Mouse (Mus musculus) lung, embryonic 16.5 days (tissue): ENCODE results near the gene Wdr34. TPM values are rescaled to one million over a fixed set of nuclear protein-coding genes. Genes with fewer than 3 reads are reported as not detected.

Source experiments
- ATAC-seq: fragments of 200-750 bp; cut with Nextera tagmentation; 2 replicates; pipeline ENCODE4 v1.8.0; 2017; ENCODE audit warnings: low read depth, mild to moderate bottlenecking, moderate library complexity
- H3K27ac ChIP-seq: fragments of 300-500 bp; sonication (generic); 2 replicates; pipeline ENCODE4 v1.5.1; 2014; ENCODE audit warnings: mild to moderate bottlenecking, control low read depth, low read length
- H3K27me3 ChIP-seq: fragments of 300-500 bp; sonication (generic); 2 replicates; pipeline ENCODE4 v1.6.1; 2014; ENCODE audit warnings: low read depth, low read length, mixed read lengths; ENCODE audit not compliant: control insufficient read depth, insufficient read depth
- H3K36me3 ChIP-seq: fragments of 300-500 bp; sonication (generic); 2 replicates; pipeline ENCODE4 v1.6.1; 2014; ENCODE audit warnings: low read length; ENCODE audit not compliant: control insufficient read depth, insufficient read depth
- H3K4me1 ChIP-seq: fragments of 300-500 bp; sonication (generic); replicated peaks from 2 replicates; pipeline ENCODE4 v1.6.1; 2014; ENCODE audit warnings: low read length, mixed read lengths; ENCODE audit not compliant: control insufficient read depth, insufficient read depth
- H3K4me2 ChIP-seq: fragments of 300-500 bp; sonication (generic); 2 replicates; pipeline ENCODE4 v1.6.1; 2014; ENCODE audit warnings: low read depth, low read length, control low read depth
- H3K4me3 ChIP-seq: fragments of 300-500 bp; sonication (generic); 2 replicates; pipeline ENCODE4 v1.5.1; 2014; ENCODE audit warnings: mild to moderate bottlenecking, low read length, control low read depth
- H3K9ac ChIP-seq: fragments of 300-500 bp; sonication (generic); 2 replicates; pipeline ENCODE4 v1.6.1; 2014; ENCODE audit warnings: low read length, control low read depth
- H3K9me3 ChIP-seq: fragments of 300-500 bp; sonication (generic); 2 replicates; pipeline ENCODE4 v1.6.1; 2016; ENCODE audit warnings: low read length; ENCODE audit not compliant: control insufficient read depth
- WGBS: fragments of 180-500 bp; shearing (Covaris S2); extraction: QIAGEN DNeasy Blood & Tissue Kit; methylation state at CpG from one replicate; pipeline ENCODE4 v1.1.7; 2014; 5-methylcytosine and 5-hydroxymethylcytosine counted together
- polyA plus RNA-seq: library from polyadenylated mRNA; unstranded; fragments of >200 nt; fragmentation: Nextera tagmentation; extraction: Ambion mirVana; gene quantifications from 2 replicates; pipeline ENCODE4 v1.2.1, GENCODE M21; 2015

Gene Wdr34
- polyA plus RNA-seq, 1 experiment from 2014 or later: 32.9 TPM

DNA sequence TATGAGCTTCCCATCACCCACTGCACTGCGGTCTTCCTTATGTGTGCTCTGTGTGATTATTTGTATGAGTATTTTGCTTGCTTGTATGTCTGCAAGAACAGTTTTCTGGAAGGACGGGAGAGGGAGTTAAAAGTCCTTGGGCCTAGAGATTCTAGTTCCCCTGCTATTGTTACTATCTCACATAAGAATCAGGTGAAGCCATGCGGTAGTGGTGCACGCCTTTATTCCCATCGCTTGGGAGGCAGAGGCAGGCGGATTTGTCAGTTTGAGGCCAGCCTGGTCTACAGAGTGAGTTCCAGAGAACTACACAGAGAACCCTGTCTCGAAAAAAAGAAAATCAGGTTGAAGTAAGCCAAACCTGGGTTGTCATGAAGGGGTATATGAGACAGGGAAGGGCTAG is 24.2 kb upstream of the Wdr34 start:
- H3K4me3 ChIP-seq: no peak overlapping the region
- peaks cover 7% of the 10 kb centered on the region for H3K4me1 ChIP-seq
- H3K36me3 ChIP-seq: peaks cover 22% of the 10 kb centered on the region
- H3K9me3 ChIP-seq: no peaks in the 10 kb centered on the region
- 79% methylated on average over 7 of the region's 7 CpGs for WGBS
- H3K9ac ChIP-seq: no peak overlapping the region
- H3K27ac ChIP-seq: no peak overlapping the region
- no peak overlapping the region for H3K4me2 ChIP-seq
- no peaks in the 10 kb centered on the region for H3K27me3 ChIP-seq
- no peak for ATAC-seq

DNA sequence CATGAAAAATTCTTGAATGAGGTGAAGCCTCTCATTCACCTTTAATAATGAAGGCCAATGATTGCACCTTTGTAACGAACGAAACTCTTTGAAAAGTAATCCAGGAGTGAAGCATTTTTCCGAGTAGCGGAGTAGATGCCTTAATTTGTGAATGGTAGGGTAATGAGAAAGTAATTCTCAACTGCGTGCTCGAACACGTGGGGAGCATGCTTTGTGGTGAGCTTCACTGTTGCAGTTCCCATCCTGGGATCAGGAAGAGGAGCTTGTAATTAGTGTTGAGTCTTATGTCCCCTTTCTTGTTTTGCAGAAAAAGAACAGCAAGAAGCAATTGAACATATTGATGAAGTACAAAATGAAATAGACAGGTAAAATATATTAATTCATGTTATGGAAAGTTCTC is 19.3 kb upstream of the Wdr34 start:
- no peaks in the 10 kb centered on the region for H3K27me3 ChIP-seq
- H3K4me2 ChIP-seq: peak overlapping the region; percentile 79
- H3K9me3 ChIP-seq: no peaks in the 10 kb centered on the region
- peak overlapping the region; percentile 99 for H3K9ac ChIP-seq
- peaks cover 31% of the 10 kb centered on the region for H3K4me1 ChIP-seq
- 14% methylated on average over 7 of the region's 7 CpGs for WGBS
- H3K27ac ChIP-seq: no peak overlapping the region
- peaks cover 22% of the 10 kb centered on the region for H3K36me3 ChIP-seq
- ATAC-seq: no peak
- peak overlapping the region; percentile 100 for H3K4me3 ChIP-seq

DNA sequence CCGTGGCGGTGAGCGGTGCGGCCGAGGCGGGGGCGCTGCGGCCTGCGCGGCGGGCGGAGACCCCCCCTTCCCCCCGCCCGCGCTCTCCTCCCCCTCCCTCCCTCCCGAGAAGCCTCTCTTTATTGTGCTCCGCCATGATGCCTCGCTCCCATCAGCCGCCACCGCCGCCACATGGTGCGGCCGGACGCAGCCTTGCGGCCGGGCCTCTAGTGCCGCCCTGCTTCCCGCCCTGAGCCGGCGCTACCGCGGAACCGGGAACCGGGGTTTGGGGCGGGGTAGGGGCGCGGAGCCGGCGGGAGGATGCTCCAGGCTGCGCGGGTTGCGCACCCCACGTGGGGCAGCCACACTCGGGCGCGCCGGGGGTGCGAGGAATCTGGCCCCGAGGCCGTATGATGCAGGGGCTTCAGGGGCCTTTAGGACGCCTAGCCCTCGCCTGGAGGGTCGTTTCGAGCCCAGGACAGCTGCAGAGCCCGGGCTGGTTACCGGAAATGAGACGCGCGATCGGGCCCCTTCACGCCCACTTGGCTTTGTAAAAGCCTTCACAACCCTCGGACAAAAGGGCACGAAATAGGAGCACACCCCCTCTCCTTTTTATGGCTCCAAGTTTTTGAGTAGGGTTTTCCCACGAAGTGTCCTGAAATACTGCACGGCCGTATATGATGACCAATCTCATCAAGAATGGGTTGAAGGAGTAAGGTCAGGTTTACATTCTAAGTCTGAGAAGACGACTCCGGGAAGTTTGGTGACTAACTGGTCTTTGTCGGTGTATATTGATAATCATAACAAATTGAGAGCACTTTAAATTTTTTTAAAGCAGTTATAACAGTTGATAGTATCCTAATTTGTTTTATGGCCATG is 18.6 kb upstream of the Wdr34 start:
- Histone ChIP-seq H3K4me2 (peak overlapping the region; percentile 79), H3K9ac (peak overlapping the region; percentile 99), H3K4me3 (peak overlapping the region; percentile 100), H3K27ac (peak overlapping the region; percentile 99), H3K27me3 (no peaks in the 10 kb centered on the region), H3K9me3 (no peaks in the 10 kb centered on the region), H3K36me3 (peaks cover 18% of the 10 kb centered on the region), H3K4me1 (peaks cover 31% of the 10 kb centered on the region)
- peak; percentile 29 for ATAC-seq
- under 1% methylated on average over 53 of the region's 69 CpGs for WGBS

DNA sequence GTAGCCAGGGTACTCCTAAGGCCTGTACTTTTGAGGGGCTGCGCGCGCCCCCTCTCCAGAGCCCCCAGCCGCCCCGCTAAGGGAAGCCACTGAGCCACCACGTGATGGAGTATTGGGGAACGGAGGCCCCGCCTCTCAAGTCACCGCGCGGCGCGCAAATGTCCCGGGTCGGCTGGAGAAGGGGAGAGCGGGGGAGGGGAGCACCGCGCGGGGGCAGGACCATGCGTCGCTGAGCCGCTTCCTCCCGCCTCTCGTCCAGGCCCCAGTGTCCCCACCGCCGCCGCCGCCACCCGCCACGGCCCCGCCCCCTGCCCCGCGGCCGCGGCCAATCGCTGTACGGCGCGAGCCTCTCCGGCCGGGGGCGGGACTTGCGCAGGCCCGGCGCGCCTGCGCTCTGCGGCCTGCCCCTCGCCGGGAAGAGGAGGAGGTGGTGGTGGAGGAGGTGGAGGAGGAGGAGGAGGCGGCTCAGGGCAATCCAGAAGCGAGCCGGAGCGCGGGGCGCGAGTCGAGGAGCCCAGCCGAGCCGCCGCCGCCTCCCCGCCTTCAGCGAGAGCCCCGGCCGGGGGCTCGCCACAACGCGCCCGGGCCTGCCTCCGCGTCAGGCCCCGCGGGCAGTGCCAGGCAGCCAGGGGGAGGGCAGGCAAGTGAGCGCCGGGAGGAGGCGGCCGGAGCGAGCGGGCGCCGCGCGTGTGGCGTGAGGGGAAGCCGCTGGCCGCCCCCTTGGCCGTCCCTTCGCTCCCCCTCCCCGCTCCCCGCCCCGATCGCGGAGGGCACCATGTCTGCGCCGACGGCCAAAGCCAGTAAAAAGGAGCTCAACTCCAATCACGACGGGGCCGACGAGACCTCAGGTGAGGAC is 17.6 kb upstream of the Wdr34 start:
- WGBS: 0% methylated on average over 37 of the region's 101 CpGs
- peak overlapping the region; percentile 67 for H3K4me2 ChIP-seq

DNA sequence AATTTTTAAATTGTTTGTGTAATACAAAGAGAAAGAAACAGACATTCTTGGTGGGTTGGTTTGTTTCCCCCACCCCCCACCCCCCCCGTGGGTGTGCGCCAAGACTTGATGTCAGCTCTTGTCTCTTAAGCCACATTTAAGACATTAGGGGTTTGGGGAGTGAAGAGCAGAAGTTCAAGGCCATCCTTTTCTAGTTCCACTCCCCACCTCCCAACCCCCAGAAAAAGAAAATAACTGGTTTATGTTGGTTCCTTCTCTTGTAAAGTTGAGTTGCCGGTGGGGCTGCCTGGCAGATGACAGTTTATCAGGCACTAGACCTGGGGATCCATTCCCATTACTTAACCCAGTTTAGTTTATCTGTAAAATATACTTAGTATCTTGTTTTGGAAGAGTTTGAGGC is 15.6 kb upstream of the Wdr34 start:
- H3K27me3 ChIP-seq: no peaks in the 10 kb centered on the region
- H3K9me3 ChIP-seq: no peaks in the 10 kb centered on the region
- H3K27ac ChIP-seq: peak overlapping the region; percentile 97
- peak overlapping the region; percentile 6; the same call in 1 of the 2 replicates for H3K9ac ChIP-seq
- H3K4me2 ChIP-seq: peak overlapping the region; percentile 79
- 32% methylated on average over 3 of the region's 3 CpGs for WGBS
- peaks cover 7% of the 10 kb centered on the region for H3K36me3 ChIP-seq
- H3K4me3 ChIP-seq: peak overlapping the region; percentile 64
- peaks cover 35% of the 10 kb centered on the region for H3K4me1 ChIP-seq
- ATAC-seq: no peak

More for the DNA sequence above, 17.6 kb upstream of the Wdr34 start:
- H3K9ac ChIP-seq: peak overlapping the region; percentile 99
- ATAC-seq: peak; percentile 94
- H3K9me3 ChIP-seq: no peaks in the 10 kb centered on the region
- no peaks in the 10 kb centered on the region for H3K27me3 ChIP-seq
- peak overlapping the region; percentile 99 for H3K27ac ChIP-seq
- peaks cover 14% of the 10 kb centered on the region for H3K36me3 ChIP-seq
- H3K4me3 ChIP-seq: peak overlapping the region; percentile 100
- H3K4me1 ChIP-seq: peaks cover 32% of the 10 kb centered on the region

DNA sequence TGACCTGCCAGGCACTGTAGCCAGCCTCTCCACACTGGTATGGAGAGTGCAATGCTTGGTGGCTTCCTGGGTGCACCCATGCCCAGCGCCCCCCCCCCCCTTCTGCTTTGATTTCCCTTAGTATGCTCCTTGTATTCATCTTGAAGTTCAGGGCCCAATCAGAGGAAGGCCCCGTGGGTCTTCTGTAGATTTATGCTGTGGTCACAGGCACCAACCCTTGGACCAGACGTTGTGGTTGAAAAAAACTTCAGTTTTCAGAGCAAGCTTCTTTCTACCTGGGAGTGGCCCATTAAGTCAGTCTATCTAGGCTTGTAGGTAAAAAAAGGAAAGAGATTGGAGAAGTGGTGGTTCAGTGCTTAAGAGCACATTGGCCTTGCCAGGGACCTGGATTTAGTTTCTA is 15.1 kb upstream of the Wdr34 start:
- H3K36me3 ChIP-seq: peaks cover 5% of the 10 kb centered on the region; the same call in 1 of the 2 replicates
- peak overlapping the region; percentile 79 for H3K4me2 ChIP-seq
- H3K4me1 ChIP-seq: peaks cover 35% of the 10 kb centered on the region
- peak overlapping the region; percentile 85 for H3K9ac ChIP-seq
- 13% methylated on average over 3 of the region's 3 CpGs for WGBS
- ATAC-seq: no peak
- H3K4me3 ChIP-seq: peak overlapping the region; percentile 64
- H3K9me3 ChIP-seq: no peaks in the 10 kb centered on the region
- H3K27me3 ChIP-seq: no peaks in the 10 kb centered on the region
- peak overlapping the region; percentile 97 for H3K27ac ChIP-seq

DNA sequence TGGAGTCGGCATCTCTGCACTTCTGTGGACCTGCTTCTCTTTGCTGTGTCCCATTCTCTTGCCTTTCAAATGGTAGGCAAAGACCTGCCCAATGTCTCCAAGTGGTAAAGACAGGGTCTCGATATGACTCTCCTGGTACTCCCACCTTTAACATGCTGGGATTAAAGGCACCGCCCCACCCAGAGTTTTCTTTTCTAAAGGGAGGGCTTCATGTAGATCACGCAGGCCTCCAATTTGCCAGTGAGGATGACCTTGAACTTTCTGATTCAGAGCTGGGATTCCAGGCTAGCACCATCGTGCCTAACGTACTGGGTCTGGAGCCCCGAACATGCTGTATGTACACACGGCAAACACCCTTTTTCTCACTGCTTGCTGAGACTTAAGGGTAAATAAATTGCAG is 14.6 kb upstream of the Wdr34 start:
- H3K27me3 ChIP-seq: no peaks in the 10 kb centered on the region
- 4% methylated on average over 8 of the region's 8 CpGs for WGBS
- H3K4me3 ChIP-seq: peak overlapping the region; percentile 64

DNA sequence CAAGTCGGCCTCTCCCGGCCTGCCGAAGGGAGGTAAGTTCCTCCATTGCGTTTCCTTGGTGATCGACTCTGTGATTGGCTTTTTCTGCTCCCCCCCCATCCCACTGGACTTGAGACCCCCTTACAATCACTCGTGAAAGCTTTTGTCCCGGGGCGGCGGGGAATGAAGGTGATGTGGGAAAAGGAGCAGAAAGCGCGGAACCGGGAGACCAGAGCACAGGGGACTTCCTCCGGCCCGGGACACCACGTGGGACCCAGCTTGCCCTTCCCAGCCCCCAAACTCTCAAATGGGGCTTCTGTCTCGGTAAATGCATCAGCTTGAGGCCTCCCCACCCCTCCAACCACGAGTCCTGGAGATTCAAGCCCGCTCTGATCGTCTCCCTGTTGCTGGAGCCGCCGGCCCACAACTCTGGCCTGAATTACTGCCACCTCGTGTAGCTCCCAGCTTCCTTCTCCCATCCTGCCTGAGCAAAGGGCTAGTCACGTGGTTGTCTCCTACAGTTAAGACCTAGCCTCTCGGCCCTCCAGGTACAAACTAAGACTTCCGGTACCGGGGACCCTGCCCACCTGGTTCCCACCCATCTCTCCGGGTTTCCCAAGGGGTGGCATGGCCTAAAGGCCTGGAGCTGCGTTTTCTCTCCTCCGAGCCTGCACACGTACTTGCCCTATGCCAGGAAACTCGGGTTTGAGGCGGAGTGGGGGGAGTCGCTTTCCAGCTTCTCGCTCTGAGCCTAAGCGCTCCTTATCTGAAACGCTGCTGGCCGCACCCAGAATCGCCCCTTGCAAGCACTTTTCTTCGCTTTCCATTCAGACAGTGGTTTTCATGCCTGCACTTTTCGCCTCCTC is 13.8 kb upstream of the Wdr34 start:
- Histone ChIP-seq H3K9ac (peak overlapping the region; percentile 85), H3K9me3 (no peaks in the 10 kb centered on the region), H3K4me1 (peaks cover 25% of the 10 kb centered on the region), H3K4me2 (peak overlapping the region; percentile 79), H3K36me3 (no peaks in the 10 kb centered on the region), H3K4me3 (peak overlapping the region; percentile 64), H3K27ac (peak overlapping the region; percentile 97), H3K27me3 (no peaks in the 10 kb centered on the region)
- peak; percentile 21 for ATAC-seq
- under 1% methylated on average over 40 of the region's 40 CpGs for WGBS

More for the DNA sequence above, 14.6 kb upstream of the Wdr34 start:
- Histone ChIP-seq H3K9ac (peak overlapping the region; percentile 85), H3K4me2 (peak overlapping the region; percentile 79), H3K9me3 (no peaks in the 10 kb centered on the region), H3K36me3 (no peaks in the 10 kb centered on the region; the same call in 1 of the 2 replicates), H3K4me1 (peaks cover 30% of the 10 kb centered on the region), H3K27ac (peak overlapping the region; percentile 97)
- ATAC-seq: no peak
